Mouse (Mus musculus): ENCODE data around the gene Cmc1.

The Cmc1 gene

DNA sequence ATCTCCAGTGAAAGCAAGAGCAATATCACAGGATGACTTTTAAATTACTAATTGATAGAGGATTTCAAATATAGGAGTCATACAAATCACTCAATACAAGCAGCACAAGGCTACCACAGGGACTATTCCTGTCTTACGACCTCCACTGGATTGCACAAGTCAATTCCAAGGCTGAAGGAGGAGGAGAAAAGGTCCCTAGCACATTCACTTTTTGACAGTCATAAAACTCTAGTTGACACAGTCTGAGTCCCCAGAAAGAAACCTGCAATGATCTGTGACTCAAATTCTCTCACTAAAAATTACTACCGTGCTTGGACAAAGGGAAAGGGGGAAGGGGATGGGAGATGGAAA lies 39.6 kb downstream of the Cmc1 start:
- DNase-seq (ENCODE audit: low read depth), result no peak

DNA sequence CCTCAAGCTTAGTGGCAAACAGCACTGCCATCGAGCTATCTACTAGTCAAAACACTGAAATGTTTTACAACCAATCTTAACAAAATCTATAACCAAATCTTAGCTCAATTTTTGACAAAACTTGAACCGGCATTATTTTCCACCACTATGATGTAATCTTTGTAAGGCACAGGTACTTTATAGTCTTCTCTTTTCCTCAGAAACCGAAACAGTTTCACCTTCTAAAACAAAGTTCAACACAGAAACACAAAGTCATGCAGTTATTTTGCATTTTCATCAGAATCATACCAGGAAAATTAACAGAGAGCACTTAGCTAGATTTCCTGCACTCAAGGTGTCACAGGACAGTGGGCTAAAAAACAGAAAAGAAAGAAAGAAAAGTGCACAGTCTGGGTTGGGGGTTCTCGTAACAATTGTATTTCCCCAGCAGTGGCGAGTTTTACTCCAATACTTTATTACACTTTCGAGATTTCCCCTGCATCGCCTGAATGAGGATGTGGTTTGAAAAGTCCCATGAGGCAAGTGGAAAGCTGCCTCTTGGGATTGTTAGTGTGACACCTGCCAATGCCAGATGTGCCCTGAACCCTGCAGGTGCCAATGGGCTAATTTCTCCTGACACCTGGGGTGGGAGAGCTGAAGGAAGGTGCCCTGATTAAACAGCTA lies 40.1 kb downstream of the Cmc1 start:
- no peak for DNase-seq (ENCODE audit: low read depth)

- DNase-seq (ENCODE audit: low read depth), result no peak
Measured at GRCm38 (mm10) chr9:118108527-118109011, 41.4 kb downstream of the Cmc1 start.

DNA sequence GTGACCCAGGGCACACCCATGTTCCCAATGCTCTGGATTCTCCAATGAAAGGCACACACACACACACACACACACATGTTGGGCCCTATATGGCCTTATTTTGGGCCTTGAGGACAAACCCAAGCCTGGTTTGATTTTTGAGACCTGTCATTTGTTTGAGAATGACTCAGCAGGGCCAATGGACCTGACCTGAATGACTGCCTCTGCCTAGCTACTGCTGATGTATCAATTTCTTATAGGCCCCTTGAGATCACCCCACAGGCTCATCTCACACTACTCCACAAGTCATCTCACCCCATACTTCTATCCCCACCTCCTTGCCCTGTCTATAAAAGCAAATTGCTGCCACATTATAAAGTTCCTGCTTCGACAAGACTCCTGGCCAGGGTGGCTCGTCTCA lies 48.2 kb downstream of the Cmc1 start:
- DNase-seq (ENCODE audit: low read depth), result no peak

DNA sequence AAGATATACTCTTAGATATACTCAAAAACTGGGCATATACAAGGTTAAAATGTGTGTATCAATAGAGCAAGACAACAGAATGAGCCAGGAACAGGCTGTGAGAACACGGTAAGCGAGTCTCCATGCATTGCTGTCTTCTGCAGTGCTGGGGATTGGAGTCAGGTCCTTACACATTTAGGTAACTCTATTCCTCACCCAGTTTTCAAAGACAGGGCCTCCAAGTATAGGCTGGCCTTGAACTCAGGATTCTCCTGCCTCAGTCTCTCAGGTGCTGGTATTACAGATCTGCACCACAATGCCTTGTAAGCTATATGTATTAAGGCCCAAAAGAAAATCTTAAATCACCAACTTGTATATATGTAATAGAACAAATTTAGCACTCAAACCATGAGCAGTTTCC lies 49.5 kb downstream of the Cmc1 start:
- DNase-seq (ENCODE audit: low read depth), result no peak

- DNase-seq (ENCODE audit: low read depth), result peak; percentile 47
Measured at GRCm38 (mm10) chr9:118099395-118099794, 50.6 kb downstream of the Cmc1 start.

- DNase-seq (ENCODE audit: low read depth), result no peak
Measured at GRCm38 (mm10) chr9:118083834-118084233, 66.1 kb downstream of the Cmc1 start.

- DNase-seq (ENCODE audit: low read depth), result no peak
Measured at GRCm38 (mm10) chr9:118082575-118083431, 67.2 kb downstream of the Cmc1 start.

DNA sequence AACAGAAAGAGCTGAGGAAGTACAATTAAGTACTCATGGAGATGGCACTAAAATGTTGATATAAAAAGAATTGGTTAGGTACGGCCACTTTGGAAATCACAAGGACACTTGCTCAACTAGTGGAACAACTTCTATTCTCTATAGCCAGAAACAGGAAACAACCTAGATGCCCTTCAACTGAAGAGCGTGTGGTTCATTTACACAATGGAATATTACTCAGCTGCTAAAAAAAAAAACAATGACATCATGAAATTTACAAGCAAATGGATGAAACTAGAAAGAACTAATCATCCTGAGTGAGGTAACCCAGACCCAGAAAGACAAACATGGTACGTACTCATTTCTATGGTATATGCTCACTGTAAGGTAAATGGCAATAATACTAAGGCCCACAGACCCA lies 76.6 kb downstream of the Cmc1 start:
- no peak for DNase-seq (ENCODE audit: low read depth)

- no peak for DNase-seq (ENCODE audit: low read depth)
Measured at GRCm38 (mm10) chr9:118072101-118072500, 77.9 kb downstream of the Cmc1 start.

DNA sequence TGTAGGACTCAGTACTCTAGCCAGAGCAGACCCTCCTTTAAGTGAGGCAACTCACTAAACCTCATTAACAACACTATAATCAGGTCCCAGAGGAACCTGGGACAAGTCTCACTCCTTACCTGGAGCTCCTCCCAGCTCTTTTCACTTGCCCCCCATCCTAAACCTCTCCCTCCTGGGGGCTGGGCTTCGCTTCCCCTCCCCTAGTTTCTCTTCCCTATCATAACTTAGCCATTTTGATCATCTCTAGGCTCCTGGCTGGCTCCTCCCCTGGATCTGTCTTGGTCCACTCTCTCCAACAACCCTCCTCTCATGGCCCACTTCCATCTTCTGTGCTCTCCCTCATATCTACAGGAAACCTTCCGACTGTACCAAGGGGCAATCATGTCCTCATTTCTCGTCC lies 78.6 kb downstream of the Cmc1 start:
- no peak for DNase-seq (ENCODE audit: low read depth)

DNA sequence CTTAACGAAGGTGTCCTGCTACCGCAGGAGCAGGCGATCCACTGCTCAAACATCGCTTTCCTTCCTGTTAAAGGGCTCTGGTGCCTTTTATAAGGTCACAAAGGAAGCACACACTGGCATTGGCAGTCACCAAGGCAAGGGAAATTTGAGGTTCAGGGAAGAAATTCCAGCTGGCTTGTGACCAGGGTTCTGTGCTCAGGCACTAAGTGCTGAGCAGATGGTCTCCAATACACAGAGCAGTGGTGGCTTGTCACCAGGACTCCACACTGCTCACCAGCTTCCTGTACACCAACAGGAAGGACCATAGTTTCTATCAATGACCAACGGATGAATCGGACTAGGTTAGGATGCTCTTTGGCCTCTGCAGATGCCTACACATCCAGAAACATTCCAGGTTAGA lies 79.5 kb downstream of the Cmc1 start:
- no peak for DNase-seq (ENCODE audit: low read depth)

DNA sequence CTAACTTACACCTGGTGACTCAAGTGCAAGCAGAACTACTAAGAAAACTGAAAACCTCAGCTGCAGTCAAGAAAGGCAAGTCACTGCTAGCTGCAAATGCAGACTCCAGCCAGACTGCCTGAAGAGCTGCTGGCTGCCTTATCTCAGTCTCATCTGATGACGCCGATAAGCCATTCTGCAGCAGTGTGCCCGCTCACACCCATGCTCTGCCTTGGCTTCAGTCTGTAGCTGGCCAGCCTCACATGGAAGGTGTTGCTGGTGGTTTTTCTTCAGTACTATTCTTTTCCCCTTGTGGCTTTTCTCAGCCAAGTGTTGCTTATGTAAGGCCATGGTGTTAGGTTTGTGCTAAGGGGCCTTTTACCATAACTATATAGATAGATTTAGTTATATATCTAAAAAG lies 90.9 kb downstream of the Cmc1 start:
- no peak for DNase-seq (ENCODE audit: low read depth)

- peak; percentile 67 for DNase-seq (ENCODE audit: low read depth)
Measured at GRCm38 (mm10) chr9:118053286-118053685, 96.7 kb downstream of the Cmc1 start.

- DNase-seq (ENCODE audit: low read depth), result no peak
Measured at GRCm38 (mm10) chr9:118045011-118045533, 104.9 kb downstream of the Cmc1 start.

DNA sequence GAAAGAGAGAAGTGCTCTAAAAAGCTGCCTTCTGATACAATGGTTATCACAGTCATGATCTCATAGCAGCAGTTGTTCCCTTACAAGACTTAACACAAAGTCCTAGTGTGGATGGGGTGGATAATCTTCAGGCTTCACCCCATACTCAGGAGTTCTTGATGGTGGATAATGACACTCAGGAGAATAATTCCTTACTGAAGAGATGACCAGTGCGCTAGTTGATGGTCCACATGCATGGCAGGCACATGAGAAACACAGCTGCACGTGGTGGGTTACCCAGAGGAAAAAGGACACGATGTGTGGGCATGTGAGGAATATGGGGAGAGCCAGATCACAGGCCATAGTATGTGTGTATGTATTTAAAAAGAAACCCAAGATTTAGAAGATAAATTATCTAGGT lies 106.4 kb downstream of the Cmc1 start:
- DNase-seq (ENCODE audit: low read depth), result no peak

DNA sequence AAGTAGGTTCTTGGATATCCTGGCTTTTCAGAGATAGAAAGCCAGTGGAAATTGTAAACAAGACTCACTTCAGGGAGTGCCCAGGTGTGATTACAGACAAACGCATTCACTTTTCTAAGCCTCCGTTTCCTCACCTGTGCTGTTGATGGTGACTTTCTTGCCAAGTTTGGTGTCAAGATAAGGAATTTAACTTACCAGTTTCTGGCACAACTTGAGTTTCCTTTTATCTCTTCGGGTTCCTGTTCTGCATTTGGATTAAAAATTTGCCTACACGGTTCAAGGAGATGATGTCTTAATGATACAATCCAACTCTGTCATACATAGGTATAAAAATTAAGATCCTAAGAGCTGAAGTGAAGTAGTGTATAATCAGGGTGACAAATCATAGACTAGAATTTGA lies 107.2 kb downstream of the Cmc1 start:
- no peak for DNase-seq (ENCODE audit: low read depth)

- DNase-seq (ENCODE audit: low read depth), result peak; percentile 22
Measured at GRCm38 (mm10) chr9:118041646-118042045, 108.3 kb downstream of the Cmc1 start.

DNA sequence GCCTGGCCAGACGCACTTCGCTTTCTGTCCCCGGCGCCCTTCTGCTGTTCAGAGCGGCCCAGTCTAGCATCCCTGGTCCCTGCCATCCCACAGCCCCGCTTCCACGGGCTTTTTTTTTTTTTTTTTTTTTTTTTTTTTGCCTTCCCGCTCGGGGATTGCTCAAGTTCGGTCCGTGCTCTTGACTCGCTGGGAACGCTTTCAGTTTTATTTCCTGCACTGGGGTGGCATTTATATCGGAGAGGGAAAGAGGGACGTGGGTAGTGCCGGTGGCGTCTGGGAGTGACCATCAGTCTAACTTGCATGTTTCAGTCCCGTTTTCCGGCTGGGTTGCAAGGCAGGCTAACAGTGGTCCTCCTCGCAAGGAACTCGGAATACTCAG lies 109.0 kb downstream of the Cmc1 start:
- peak; percentile 46 for DNase-seq (ENCODE audit: low read depth)

DNA sequence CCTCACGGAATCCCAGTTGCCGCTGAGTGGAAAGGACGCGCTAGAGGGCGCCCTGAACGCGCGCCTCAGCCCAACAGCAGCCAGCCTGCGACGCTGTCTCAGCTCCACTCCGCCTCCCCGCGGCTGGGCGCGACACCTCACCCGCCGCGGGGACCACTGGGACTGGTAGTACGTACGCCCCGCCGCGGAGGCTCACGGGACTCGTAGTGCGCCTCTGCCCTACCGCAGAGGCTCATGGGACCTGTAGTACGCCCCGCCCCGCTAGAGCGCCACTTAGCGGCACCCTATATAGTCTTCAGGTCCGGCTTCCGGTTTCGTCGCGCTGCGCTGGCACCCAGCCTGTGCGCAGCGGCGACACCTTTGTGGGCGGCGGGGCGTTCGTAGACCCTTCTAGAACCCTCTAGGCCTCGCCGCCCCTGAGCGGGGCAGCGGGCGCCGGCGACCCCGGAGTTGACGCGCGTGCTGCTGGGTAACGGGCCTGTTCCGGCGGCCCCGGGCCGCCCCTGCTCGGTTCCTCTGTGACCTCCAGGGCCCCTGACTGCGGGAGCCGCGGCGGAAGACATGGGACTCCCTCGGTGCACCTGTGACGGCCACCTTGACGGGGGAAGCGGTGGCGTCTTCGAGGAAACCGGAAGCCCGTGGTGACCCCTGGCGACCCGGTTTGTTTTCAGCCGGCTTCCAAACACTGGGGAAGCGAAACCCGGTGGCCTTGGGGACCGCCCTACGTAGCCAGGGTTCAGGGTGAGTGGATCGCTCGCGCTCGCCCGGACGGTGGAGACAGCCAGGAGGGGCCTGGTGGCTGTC lies 109.6 kb downstream of the Cmc1 start, which contains the start of gene Azi2:
Azi2 (plus strand) TSS at position 282 of the 804 bp plus-strand sequence.
- DNase-seq (ENCODE audit: low read depth), result peak; percentile 96

GRCm38 (mm10) chr9:118034990-118035389 lies 115.0 kb downstream of the Cmc1 start:
- no peak for DNase-seq (ENCODE audit: low read depth)

DNA sequence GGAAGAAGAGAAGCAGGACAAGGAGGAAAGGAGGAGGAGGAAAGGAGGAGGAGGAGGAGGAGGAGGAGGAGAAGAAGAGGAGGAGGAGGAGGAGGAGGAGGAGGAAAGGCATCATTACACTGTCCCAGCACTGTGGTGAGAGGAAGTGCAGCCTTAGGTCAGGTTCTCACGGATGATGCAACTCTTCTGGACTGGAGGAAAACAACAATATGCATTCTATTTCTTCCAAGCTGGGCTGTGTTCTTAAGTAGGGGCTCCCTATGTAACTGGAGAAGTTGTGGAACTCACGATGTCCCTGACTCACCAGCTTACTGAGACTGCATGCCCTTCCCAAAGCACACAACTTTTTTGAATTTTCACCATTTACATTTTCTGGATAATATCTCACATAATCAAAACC lies 118.3 kb downstream of the Cmc1 start:
- DNase-seq (ENCODE audit: low read depth), result peak; percentile 12
